Mouse (Mus musculus) testis, adult 2 months (tissue): ENCODE measurements around the gene Klc1.

Experiments
- CTCF ChIP-seq: fragments of 200-500 bp; IDR thresholded peaks from 2 replicates; pipeline ENCODE4 v1.5.1; 2012; ENCODE audit warnings: low read depth, mild to moderate bottlenecking, inconsistent platforms, low read length, moderate library complexity; ENCODE audit not compliant: control insufficient read depth, insufficient read depth, insufficient replicate concordance
- POLR2A ChIP-seq: fragments of 200-500 bp; IDR thresholded peaks from 2 replicates; pipeline ENCODE4 v1.6.1; 2012; ENCODE audit warnings: low read depth, mild to moderate bottlenecking, inconsistent platforms, low read length, moderate library complexity; ENCODE audit not compliant: control insufficient read depth

DNA sequence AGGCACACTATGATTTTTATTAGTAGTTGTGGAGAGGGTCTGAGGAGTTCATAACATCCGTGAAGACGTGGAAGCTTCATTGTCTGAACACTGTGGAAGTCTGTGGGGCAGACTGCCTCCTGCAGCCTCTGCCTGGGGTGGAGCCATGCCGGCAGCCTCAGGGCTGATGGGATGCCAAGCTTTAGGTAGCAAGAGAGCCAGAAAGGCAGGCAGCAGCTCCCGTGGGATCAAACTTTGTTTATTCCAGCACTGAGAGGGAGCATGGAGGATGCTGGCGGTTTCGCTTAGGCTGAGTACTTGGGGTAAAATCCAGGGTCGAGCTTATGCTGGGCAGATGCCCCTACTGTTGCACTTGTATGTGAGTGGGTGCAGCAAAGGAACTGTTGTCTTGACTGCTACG, 38.6 kb downstream of the Klc1 start:
- no peak for TF ChIP-seq CTCF
- no peak for TF ChIP-seq POLR2A
